Mouse (Mus musculus): ENCODE results near the gene Pax2. TPM values are rescaled to one million over a fixed set of nuclear protein-coding genes. Genes with fewer than 3 reads are reported as not detected.
"Not testable (repeated sequence)": the region's sequence is repeated elsewhere in the genome, so short reads cannot be mapped to it uniquely, and the experiment has no call there.

The Pax2 gene
- polyA plus RNA-seq, 1 experiment from 2014 or later: not detected

- Histone ChIP-seq H3K36me3 (ENCODE audit: control insufficient read depth, insufficient read depth) (no peaks in the 10 kb centered on the region), H3K4me1 (ENCODE audit: control insufficient read depth, insufficient read depth, low read length) (peaks cover 15% of the 10 kb centered on the region), H3K27me3 (ENCODE audit: control insufficient read depth, insufficient read depth, low read length) (peaks cover 92% of the 10 kb centered on the region), H3K27ac (ENCODE audit: low read length) (no peak overlapping the region), H3K4me3 (ENCODE audit: low read length) (peak overlapping the region; percentile 61), H3K9me3 (replicated peaks; ENCODE audit: control insufficient read depth, low read length) (no peaks in the 10 kb centered on the region), H3K4me2 (ENCODE audit: low read depth, low read length) (peak overlapping the region; percentile 86), H3K9ac (ENCODE audit: low read length) (peak overlapping the region; percentile 11; the same call in 1 of the 2 replicates)
- ATAC-seq (replicated peaks; ENCODE audit: extremely low read depth, insufficient read depth, low FRiP score): no peak
- WGBS: 4% methylated on average over 34 of the region's 34 CpGs
Measured at GRCm38 (mm10) chr19:44835042-44835930, 79.4 kb downstream of the Pax2 start.

DNA sequence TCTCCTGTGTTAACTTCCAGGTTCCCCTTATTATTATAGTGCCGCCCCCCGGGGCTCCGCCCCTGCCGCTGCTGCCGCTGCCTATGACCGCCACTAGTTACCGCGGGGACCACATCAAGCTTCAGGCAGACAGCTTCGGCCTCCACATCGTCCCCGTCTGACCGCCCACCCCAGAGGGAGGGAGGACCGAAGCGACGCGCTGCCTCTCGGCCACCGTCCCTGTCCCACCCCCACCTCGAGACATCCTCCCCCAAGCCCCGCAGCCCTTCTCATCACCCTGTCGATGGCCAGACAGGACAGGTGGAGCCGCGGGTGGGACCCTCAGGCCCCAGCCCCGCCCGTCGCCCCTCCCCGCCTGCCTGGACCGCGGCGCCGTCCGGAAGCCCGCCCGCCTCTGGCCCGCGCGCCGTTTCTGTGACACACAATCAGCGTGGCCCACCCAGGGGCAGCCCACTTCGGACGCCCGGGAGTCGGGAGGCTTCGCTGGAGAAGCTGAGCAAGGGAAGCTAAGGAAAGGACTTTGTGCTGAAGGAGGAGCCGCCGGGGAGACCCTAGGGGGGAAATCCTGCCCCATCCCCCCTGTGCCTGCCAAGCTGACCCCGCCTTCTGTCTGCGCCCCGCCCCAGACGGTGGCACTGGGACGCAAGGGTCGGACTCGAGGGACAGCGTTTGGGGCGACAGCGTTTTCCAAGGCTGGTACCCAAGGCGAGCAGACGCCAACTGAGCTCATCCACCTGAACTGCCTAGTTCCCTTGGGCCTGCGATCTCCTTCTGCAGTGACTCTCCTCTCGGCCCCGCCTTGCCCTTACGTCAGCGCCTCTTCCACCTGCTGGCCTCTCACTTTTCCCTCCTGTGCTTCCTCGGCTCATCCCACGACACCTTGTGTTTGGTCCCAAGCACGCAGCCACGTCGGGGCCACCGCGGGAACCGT lies 80.4 kb downstream of the Pax2 start:
- H3K36me3 ChIP-seq (ENCODE audit: control insufficient read depth, insufficient read depth): no peaks in the 10 kb centered on the region
- peaks cover 15% of the 10 kb centered on the region for H3K4me1 ChIP-seq (ENCODE audit: control insufficient read depth, insufficient read depth, low read length)
- peaks cover 85% of the 10 kb centered on the region for H3K27me3 ChIP-seq (ENCODE audit: control insufficient read depth, insufficient read depth, low read length)
- no peak for ATAC-seq (replicated peaks; ENCODE audit: extremely low read depth, insufficient read depth, low FRiP score)
- H3K9ac ChIP-seq (ENCODE audit: low read length): peak overlapping the region; percentile 54; the same call in 1 of the 2 replicates
- no peaks in the 10 kb centered on the region for H3K9me3 ChIP-seq (replicated peaks; ENCODE audit: control insufficient read depth, low read length)
- H3K4me2 ChIP-seq (ENCODE audit: low read depth, low read length): peak overlapping the region; percentile 86
- peak overlapping the region; percentile 61 for H3K4me3 ChIP-seq (ENCODE audit: low read length)
- WGBS: under 1% methylated on average over 71 of the region's 71 CpGs
- H3K27ac ChIP-seq (ENCODE audit: low read length): no peak overlapping the region

DNA sequence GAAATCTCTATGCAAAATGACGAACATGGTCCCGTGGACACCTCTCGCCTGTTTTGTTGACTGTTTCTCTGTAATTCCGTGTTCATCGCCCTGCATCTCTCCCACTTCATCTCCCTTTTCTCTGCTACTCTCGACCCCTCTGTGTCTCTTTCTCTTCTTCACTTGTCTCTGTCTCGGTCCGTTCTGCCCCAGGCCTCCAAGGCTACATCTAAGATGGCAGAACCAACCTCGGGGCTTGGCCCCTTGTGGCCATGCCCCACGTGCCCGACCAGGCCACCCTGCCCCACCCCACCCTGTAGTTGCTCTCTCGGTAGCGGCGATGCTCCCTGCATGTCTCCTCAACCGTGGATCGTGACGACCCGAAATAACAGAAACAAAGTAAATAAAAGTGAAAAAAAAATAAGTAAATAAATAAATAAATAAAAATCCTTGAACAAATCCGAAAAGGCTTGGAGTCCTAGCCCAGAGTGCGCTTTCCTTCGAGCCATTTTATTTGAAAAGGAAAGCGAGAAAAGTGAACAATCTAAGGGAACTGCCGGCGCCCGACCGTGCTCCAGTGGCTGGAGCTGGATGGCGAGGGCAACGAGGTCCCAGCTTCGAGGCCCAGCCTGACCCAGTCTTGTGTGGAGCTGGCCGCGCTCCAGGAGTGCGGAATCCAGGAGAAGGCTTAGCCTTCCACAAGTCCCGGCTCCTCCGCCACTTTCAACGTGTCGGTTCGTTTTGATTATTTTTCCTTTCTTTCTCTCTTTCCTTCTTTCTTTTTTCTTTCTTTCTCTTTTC lies 81.8 kb downstream of the Pax2 start:
- no peak for ATAC-seq (replicated peaks; ENCODE audit: extremely low read depth, insufficient read depth, low FRiP score)
- H3K36me3 ChIP-seq (ENCODE audit: control insufficient read depth, insufficient read depth): no peaks in the 10 kb centered on the region
- no peak overlapping the region for H3K9ac ChIP-seq (ENCODE audit: low read length)
- H3K9me3 ChIP-seq (replicated peaks; ENCODE audit: control insufficient read depth, low read length): no peaks in the 10 kb centered on the region
- 2% methylated on average over 37 of the region's 37 CpGs for WGBS
- H3K27me3 ChIP-seq (ENCODE audit: control insufficient read depth, insufficient read depth, low read length): peaks cover 74% of the 10 kb centered on the region
- H3K27ac ChIP-seq (ENCODE audit: low read length): no peak overlapping the region
- H3K4me1 ChIP-seq (ENCODE audit: control insufficient read depth, insufficient read depth, low read length): peaks cover 15% of the 10 kb centered on the region
- peak overlapping the region; percentile 61 for H3K4me3 ChIP-seq (ENCODE audit: low read length)
- H3K4me2 ChIP-seq (ENCODE audit: low read depth, low read length): peak overlapping the region; percentile 56

GRCm38 (mm10) chr19:44838321-44838720 lies 82.5 kb downstream of the Pax2 start:
- no peak overlapping the region for H3K4me2 ChIP-seq (ENCODE audit: low read depth, low read length)
- H3K36me3 ChIP-seq (ENCODE audit: control insufficient read depth, insufficient read depth): no peaks in the 10 kb centered on the region
- 20% methylated on average over 9 of the region's 9 CpGs for WGBS
- no peak overlapping the region for H3K4me3 ChIP-seq (ENCODE audit: low read length)
- peaks cover 15% of the 10 kb centered on the region for H3K4me1 ChIP-seq (ENCODE audit: control insufficient read depth, insufficient read depth, low read length)
- no peak for ATAC-seq (replicated peaks; ENCODE audit: extremely low read depth, insufficient read depth, low FRiP score)
- peaks cover 67% of the 10 kb centered on the region for H3K27me3 ChIP-seq (ENCODE audit: control insufficient read depth, insufficient read depth, low read length)
- no peak overlapping the region for H3K9ac ChIP-seq (ENCODE audit: low read length)
- no peaks in the 10 kb centered on the region for H3K9me3 ChIP-seq (replicated peaks; ENCODE audit: control insufficient read depth, low read length)
- H3K27ac ChIP-seq (ENCODE audit: low read length): no peak overlapping the region

DNA sequence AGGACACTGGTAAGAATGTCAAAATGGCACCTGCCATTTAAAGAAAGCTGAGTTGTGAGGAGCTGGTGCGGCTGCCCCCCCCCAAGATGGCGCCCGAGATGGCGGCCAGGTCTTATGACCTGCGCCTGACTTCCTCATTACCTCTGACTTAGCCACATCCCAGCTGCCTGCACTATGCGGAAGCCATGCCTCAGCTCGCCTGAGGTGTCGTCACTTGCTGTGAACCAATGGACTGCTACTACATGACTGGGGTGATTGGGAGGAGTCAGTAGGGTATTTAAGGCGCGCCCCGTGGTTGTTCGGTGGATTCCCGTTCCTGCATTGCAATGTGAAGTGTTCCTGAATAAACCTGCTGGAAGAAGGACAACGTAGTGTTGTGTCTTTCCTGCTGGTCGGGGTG lies 86.8 kb downstream of the Pax2 start:
- H3K27me3 ChIP-seq (ENCODE audit: control insufficient read depth, insufficient read depth, low read length): peaks cover 36% of the 10 kb centered on the region
- H3K9ac ChIP-seq (ENCODE audit: low read length); H3K4me2 ChIP-seq (ENCODE audit: low read depth, low read length); H3K4me3 ChIP-seq (ENCODE audit: low read length); H3K9me3 ChIP-seq (replicated peaks; ENCODE audit: control insufficient read depth, low read length); ATAC-seq (replicated peaks; ENCODE audit: extremely low read depth, insufficient read depth, low FRiP score); H3K36me3 ChIP-seq (ENCODE audit: control insufficient read depth, insufficient read depth); H3K4me1 ChIP-seq (ENCODE audit: control insufficient read depth, insufficient read depth, low read length); H3K27ac ChIP-seq (ENCODE audit: low read length): not testable (repeated sequence)
- WGBS: 85% methylated on average over 15 of the region's 15 CpGs

GRCm38 (mm10) chr19:44849465-44849864 lies 93.6 kb downstream of the Pax2 start:
- WGBS: 78% methylated on average over 12 of the region's 12 CpGs
- Histone ChIP-seq H3K36me3 (ENCODE audit: control insufficient read depth, insufficient read depth) (no peaks in the 10 kb centered on the region), H3K27ac (ENCODE audit: low read length) (no peak overlapping the region), H3K27me3 (ENCODE audit: control insufficient read depth, insufficient read depth, low read length) (peaks cover 6% of the 10 kb centered on the region; the same call in 1 of the 2 replicates), H3K4me2 (ENCODE audit: low read depth, low read length) (no peak overlapping the region), H3K9me3 (replicated peaks; ENCODE audit: control insufficient read depth, low read length) (no peaks in the 10 kb centered on the region), H3K4me1 (ENCODE audit: control insufficient read depth, insufficient read depth, low read length) (no peaks in the 10 kb centered on the region), H3K4me3 (ENCODE audit: low read length) (no peak overlapping the region), H3K9ac (ENCODE audit: low read length) (no peak overlapping the region)
- ATAC-seq (replicated peaks; ENCODE audit: extremely low read depth, insufficient read depth, low FRiP score): no peak

DNA sequence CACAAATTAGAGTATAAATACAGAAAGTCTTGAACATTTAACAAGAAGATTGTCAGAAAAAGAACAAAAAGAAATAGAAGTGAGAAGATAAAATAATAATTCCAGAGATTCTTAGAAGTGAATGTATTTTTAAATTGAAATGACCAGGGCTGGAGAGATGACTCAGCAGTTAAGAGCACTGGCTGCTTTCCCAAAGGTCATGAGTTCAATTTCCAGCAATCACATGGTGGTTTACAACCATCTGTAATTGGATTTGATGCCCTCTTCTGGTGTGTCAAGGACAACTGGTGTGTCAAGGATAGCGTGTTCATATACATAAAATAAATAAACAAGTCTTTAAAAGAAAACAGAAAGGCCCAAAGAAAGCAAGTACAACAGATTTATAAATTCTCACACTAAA lies 102.8 kb downstream of the Pax2 start:
- ATAC-seq (replicated peaks; ENCODE audit: extremely low read depth, insufficient read depth, low FRiP score): no peak
- no peak overlapping the region for H3K4me3 ChIP-seq (ENCODE audit: low read length)
- no peaks in the 10 kb centered on the region for H3K36me3 ChIP-seq (ENCODE audit: control insufficient read depth, insufficient read depth)
- H3K27ac ChIP-seq (ENCODE audit: low read length): no peak overlapping the region
- peaks cover 2% of the 10 kb centered on the region; the same call in 1 of the 2 replicates for H3K9me3 ChIP-seq (replicated peaks; ENCODE audit: control insufficient read depth, low read length)
- 85% methylated on average over 1 of the region's 1 CpGs for WGBS
- no peak overlapping the region for H3K9ac ChIP-seq (ENCODE audit: low read length)
- no peaks in the 10 kb centered on the region for H3K27me3 ChIP-seq (ENCODE audit: control insufficient read depth, insufficient read depth, low read length)
- H3K4me1 ChIP-seq (ENCODE audit: control insufficient read depth, insufficient read depth, low read length): no peaks in the 10 kb centered on the region
- no peak overlapping the region for H3K4me2 ChIP-seq (ENCODE audit: low read depth, low read length)

DNA sequence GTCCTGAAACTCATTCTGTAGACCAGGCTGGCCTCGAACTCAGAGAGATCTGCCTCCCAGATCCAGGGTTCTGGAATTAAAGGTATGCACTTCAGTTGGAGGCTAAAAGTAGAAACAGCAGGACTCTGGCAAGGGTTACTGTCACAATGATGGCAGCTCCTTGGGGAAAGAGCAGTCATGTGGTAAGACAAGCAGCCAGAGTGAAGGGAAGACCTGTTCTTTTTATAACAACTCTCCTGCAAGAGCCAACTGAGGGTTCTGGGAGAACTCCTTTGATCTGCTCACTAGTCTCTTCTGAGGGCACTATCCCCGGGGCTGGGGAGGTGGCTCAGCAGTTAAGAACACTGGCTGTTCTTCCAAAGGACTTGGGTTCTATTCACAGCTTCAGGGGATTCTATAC lies 112.9 kb downstream of the Pax2 start:
- H3K4me1 ChIP-seq (ENCODE audit: control insufficient read depth, insufficient read depth, low read length): peaks cover 4% of the 10 kb centered on the region; the same call in 1 of the 2 replicates
- ATAC-seq (replicated peaks; ENCODE audit: extremely low read depth, insufficient read depth, low FRiP score): no peak
- H3K9me3 ChIP-seq (replicated peaks; ENCODE audit: control insufficient read depth, low read length): no peaks in the 10 kb centered on the region
- peaks cover 7% of the 10 kb centered on the region for H3K27me3 ChIP-seq (ENCODE audit: control insufficient read depth, insufficient read depth, low read length)
- no peak overlapping the region for H3K4me3 ChIP-seq (ENCODE audit: low read length)
- H3K9ac ChIP-seq (ENCODE audit: low read length): no peak overlapping the region
- WGBS: 26% methylated on average over 2 of the region's 2 CpGs
- H3K4me2 ChIP-seq (ENCODE audit: low read depth, low read length): no peak overlapping the region
- no peak overlapping the region for H3K27ac ChIP-seq (ENCODE audit: low read length)
- H3K36me3 ChIP-seq (ENCODE audit: control insufficient read depth, insufficient read depth): no peaks in the 10 kb centered on the region

Data from heart, embryonic 16.5 days (tissue).